17 mouse cellular contexts compared by ENCODE assay signal in the genomic region with DNA sequence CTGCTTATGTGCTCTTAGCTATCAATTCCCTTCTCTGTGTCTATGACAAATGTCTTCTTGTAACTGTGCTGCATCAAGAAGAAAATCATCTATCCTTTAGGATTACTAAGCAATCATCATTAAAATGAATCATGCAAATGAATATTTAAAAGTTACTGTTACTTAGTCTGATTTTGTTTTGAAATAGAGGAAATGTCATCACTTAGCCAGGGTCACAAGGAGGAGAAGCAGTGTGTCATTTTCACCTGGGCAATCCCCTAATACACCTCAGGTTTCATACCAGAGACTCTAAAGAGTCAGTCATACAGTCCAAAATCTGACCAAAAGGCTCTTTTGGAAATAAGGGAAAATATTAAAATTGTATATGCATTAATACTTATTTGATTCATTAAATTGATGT.
DNase-seq lines count a peak whose midpoint lies in the region; TF ChIP-seq lines count a peak whose summit lies in the region.
"Had no signal": no experiment of that assay in that cellular context is flagged by ENCODE, and none has a peak within 500 bp of the region (broad histone marks: within the 10 kb centered on the region; RNA-seq: fewer than 3 reads in every experiment).

No protein-coding gene starts in this region.

- peak; percentile 56; the same call in 1 of the 2 replicates for TF ChIP-seq EP300 in CH12.LX (IDR thresholded peaks at IDR 0.05; ENCODE audit: low read length)

- no peak overlapping the region for H3K4me3 ChIP-seq in CH12.LX (replicated peaks in 1 of 3; ENCODE audit: low read depth in 2 of 3, low read length in 2 of 3, poor library complexity in 1 of 3)

- in situ Hi-C loops in CH12.LX (cut with MboI; ENCODE audit: low pct_ligation_motif_present, low pct_unique_long_range_greater_than_20kb, low sequenced_read_pairs), result loop anchor here (10.0 kb wide), 1 partner anchor 58 kb away; no protein-coding TSS in a partner anchor

- peaks cover 19 to 52% of the 10 kb centered on the region in 2 experiments for H3K4me1 ChIP-seq in CH12.LX (ENCODE audit: control insufficient read depth in 1 of 2, insufficient read depth in 2 of 2)

- dilution Hi-C loops in CH12.LX (cut with MboI; ENCODE audit: extremely low pct_ligation_motif_present, extremely low pct_unique_long_range_greater_than_20kb, low sequenced_read_pairs), result no loop called here

- no peak overlapping the region for H3K27ac ChIP-seq in CH12.LX (ENCODE audit: insufficient read depth, low read depth)

- no peaks in the 10 kb centered on the region for H3K27me3 ChIP-seq in CH12.LX (replicated peaks)
- no peaks in the 10 kb centered on the region for H3K27me3 ChIP-seq in splenic B cell, adult 2 months (ENCODE audit: control insufficient read depth, insufficient read depth, low read length, poor library complexity, severe bottlenecking)
- H3K27me3 ChIP-seq: Patski had no signal

- no peak for TF ChIP-seq RAD21 in CH12.LX (IDR thresholded peaks at IDR 0.05; ENCODE audit: low read depth, low read length)

- no peak overlapping the region for H3K9ac ChIP-seq in CH12.LX (ENCODE audit: insufficient read depth, low read depth)

- TF ChIP-seq POLR2A in CH12.LX (IDR thresholded peaks at IDR 0.05; ENCODE audit: low read depth, low read length), result no peak

- H3K79me2 ChIP-seq in CH12.LX (replicated peaks; ENCODE audit: control insufficient read depth, extremely low read depth, insufficient read depth, poor library complexity, severe bottlenecking), result no peaks in the 10 kb centered on the region

- no peaks in the 10 kb centered on the region for H3K9me3 ChIP-seq in CH12.LX (replicated peaks; ENCODE audit: low read length)
- H3K9me3 ChIP-seq: G1E had no signal

- no peak overlapping the region for H3K4me2 ChIP-seq in CH12.LX (ENCODE audit: insufficient read depth, low read depth, poor library complexity, severe bottlenecking)

- no peaks in the 10 kb centered on the region for H3K36me3 ChIP-seq in CH12.LX (replicated peaks in 1 of 2; ENCODE audit: control insufficient read depth in 1 of 2, insufficient read depth in 1 of 2, low read length in 1 of 2)
- no peaks in the 10 kb centered on the region for H3K36me3 ChIP-seq in splenic B cell, adult 2 months (ENCODE audit: control insufficient read depth, insufficient read depth, low read length, poor library complexity, severe bottlenecking)
- H3K36me3 ChIP-seq: G1E had no signal

- no peak for DNase-seq in CH12.LX (ENCODE audit: extremely low read depth)
- DNase-seq in splenic B cell, adult 2 months (ENCODE audit: low read depth, low spot score), result peak; percentile 17
- DNase-seq in spleen, postnatal 4 days (ENCODE audit: low spot score in 2 of 2), result no peak
- DNase-seq in right cerebral cortex, postnatal 25 days, result no peak
- DNase-seq: adrenal gland, adult 2 months; adrenal gland, adult 8-10 months; adrenal gland, postnatal 10 days; adrenal gland, postnatal 14 days; adrenal gland, postnatal 25 days; adrenal gland, postnatal 36 days; B cell, adult 2 months; cerebellum, adult 11 months; cerebellum, adult 11-12 months; cerebellum, adult 18-20 months; cerebellum, adult 2 months had no signal

- TF ChIP-seq CTCF in CH12.LX (conservative IDR thresholded peaks at IDR 0.05 in 1 of 2, IDR thresholded peaks at IDR 0.05 in 1 of 2; ENCODE audit: low read depth in 2 of 2, low read length in 2 of 2), result no peak

TF ChIP-seq in CH12.LX, 34 proteins besides CTCF, POLR2A, EP300 and RAD21:
- TF ChIP-seq IRF4 (IDR thresholded peaks at IDR 0.05; ENCODE audit: low read depth, low read length) (0 out of 2 replicates have a peak, but pooled peaks have one; percentile 9), UBTF (IDR thresholded peaks at IDR 0.05; ENCODE audit: low read depth, low read length) (no peak), BHLHE40 (IDR thresholded peaks at IDR 0.05; ENCODE audit: low read depth, low read length) (0 out of 2 replicates have a peak, but pooled peaks have one; percentile 36), NRF1 (IDR thresholded peaks at IDR 0.05; ENCODE audit: low read depth, low read length) (no peak), ZKSCAN1 (IDR thresholded peaks at IDR 0.05; ENCODE audit: borderline replicate concordance, low read depth, low read length) (no peak), SIN3A (IDR thresholded peaks at IDR 0.05; ENCODE audit: low read length) (no peak), TCF12 (IDR thresholded peaks at IDR 0.05; ENCODE audit: low read depth, low read length) (0 out of 2 replicates have a peak, but pooled peaks have one; percentile 5), GABPA (IDR thresholded peaks at IDR 0.05; ENCODE audit: insufficient replicate concordance, low read depth, low read length) (no peak), JUND (conservative IDR thresholded peaks at IDR 0.05; ENCODE audit: low read depth, low read length) (peak; percentile 32; the same call in 1 of the 2 replicates), ZC3H11A (IDR thresholded peaks at IDR 0.05; ENCODE audit: low read depth, low read length) (no peak), SMC3 (IDR thresholded peaks at IDR 0.05; ENCODE audit: low read depth, low read length) (no peak), MAFK (IDR thresholded peaks at IDR 0.05; ENCODE audit: insufficient replicate concordance, low read length) (no peak), ZNF384 (IDR thresholded peaks at IDR 0.05; ENCODE audit: low read depth, low read length) (no peak), RCOR1 (conservative IDR thresholded peaks at IDR 0.05; ENCODE audit: low read depth, low read length) (no peak), MEF2A (IDR thresholded peaks at IDR 0.05; ENCODE audit: borderline replicate concordance, low read depth, low read length) (peak; percentile 21; the same call in 1 of the 2 replicates), ETS1 (conservative IDR thresholded peaks at IDR 0.05; ENCODE audit: low read depth, low read length) (peak; percentile 51)
TF ChIP-seq in CH12.LX: peak in this region for 6.
